Mouse (Mus musculus): ENCODE data around the gene Med22.
A peak's percentile ranks its signal among the peaks of the same experiment; 100 is the strongest.
"Not testable (repeated sequence)": the region's sequence is repeated elsewhere in the genome, so short reads cannot be mapped to it uniquely, and the experiment has no call there.

The Med22 gene

DNA sequence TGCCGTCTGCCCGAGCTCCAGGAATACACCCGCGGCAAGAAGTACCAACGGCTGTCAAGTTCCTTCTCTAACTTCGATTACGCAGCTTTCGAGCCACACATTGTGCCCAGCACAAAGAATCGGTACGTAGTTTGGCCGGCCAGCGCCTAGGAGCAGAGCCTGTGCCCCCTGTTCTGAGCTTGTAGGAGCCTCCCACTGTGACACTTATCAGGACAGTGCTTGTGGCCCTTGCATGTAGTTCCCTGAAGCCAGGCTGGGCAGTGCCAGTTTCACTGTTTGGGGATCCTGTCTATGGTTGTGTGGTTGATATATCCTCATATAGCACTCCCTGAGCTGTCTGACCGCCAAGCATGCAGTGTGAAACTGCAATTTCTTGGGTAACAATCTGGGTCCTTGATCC, 6.3 kb upstream of the Med22 start:
- no peak for DNase-seq (ENCODE audit: low read depth)

DNA sequence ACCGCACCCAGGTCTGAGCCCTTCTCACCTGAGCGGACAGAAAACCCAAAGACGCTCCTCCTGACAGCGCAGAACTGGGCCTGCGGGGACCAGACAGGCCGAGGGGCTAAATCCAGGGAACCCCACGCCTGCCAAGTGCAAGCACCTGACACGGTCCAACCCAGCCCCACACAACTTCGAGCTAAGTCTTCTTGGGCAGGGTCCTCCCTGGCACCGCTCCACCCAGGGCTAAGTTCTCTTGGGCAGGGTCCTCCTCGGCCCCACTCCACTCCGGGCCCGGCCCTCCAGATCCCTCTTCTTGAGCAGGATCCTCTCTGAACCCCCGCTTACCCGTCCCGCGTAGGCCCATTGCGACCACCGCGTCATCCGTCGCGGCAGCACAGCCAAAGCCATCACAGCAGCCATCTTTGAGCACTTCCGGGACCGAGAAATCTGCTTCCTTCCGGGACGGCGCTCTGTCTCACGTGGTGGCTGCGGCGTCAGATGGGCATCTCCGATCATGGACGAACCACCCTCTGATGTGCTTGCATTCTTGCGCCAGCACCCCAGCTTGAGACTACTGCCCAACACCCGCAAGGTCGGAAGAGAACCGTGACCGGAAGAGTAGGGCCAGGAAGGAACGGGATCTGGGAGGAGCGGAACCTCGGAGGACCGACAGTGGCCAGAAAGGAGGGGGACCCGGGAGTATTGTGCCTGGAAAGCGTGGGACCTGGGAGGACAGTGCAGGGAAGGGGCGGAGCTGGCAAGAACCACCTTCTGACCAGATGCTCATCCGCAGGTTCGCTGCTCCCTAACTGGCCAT, 5.7 kb upstream of the Med22 start, which contains the start of the genes Surf2 and Surf1:
Gene Surf2 (plus strand): TSS at position 441 of the 802 bp plus-strand sequence.
Gene Surf1 (minus strand): TSS at position 604 of the 802 bp plus-strand sequence.
- DNase-seq (ENCODE audit: low read depth), result no peak

DNA sequence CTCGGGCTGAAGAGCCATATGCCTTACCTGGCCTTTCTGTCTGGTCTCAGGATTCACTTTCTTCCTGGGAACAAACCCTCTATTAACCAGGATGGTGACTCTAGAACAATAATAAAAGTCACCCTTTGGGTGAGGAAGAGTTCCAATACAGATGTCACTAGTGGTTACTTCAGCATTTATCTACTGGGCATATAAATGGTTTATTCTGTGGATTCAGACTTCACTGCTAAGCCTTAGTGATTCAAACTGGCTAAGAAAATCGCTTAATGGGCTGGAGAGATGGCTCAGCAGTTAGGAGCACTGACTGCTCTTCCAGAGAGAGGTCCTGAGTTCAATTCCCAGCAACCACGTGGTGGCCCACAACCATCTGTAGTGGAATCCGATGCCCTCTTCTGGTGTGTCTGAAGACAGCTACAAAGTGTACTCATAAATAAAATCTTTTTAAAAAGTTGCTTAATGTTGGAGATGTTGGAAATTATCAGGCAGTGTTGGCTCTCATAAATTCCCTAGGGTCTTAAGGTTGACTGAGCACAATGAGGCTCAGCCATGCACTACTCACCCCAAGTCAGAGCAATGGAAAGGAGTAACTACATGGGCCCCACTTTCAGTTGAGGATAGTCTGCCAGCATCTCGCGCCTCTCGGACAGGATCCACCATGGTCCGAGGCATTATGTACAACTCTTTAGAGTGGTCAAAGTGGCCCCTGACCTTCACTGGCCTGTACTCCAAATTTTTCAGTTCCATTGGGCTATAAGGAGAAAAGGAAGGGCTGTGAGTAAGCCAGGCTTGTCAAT, 3.9 kb upstream of the Med22 start:
- DNase-seq (ENCODE audit: low read depth), result no peak

- DNase-seq (ENCODE audit: low read depth), result no peak
Measured at GRCm38 (mm10) chr2:26913416-26914147, 3.1 kb upstream of the Med22 start.

DNA sequence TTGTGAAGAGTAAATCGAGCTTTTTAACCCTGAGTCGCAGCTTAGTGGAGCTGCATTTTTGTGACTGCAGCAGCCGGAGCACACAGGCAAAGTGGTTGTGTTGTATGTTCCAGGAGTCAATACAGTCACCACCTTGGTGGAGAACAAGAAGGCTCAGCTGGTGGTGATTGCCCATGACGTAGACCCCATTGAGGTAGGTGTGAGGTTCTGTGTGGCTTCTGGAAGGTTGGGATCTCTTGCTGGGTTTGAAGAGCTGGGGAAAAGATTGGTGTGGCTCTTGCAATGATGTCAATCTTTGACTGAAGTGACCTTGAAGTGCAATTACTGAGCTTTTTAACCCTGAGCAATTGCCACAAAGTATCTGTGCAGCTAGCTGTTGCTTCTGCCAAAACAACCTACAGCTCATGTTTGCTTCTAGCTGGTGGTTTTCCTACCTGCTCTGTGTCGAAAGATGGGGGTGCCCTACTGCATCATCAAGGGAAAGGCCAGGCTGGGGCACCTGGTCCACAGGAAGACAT, 1.8 kb upstream of the Med22 start:
- DNase-seq (ENCODE audit: low read depth), result no peak

- no peak for DNase-seq (ENCODE audit: low read depth)
Measured at GRCm38 (mm10) chr2:26910994-26911765, 703 bp upstream of the Med22 start.

DNA sequence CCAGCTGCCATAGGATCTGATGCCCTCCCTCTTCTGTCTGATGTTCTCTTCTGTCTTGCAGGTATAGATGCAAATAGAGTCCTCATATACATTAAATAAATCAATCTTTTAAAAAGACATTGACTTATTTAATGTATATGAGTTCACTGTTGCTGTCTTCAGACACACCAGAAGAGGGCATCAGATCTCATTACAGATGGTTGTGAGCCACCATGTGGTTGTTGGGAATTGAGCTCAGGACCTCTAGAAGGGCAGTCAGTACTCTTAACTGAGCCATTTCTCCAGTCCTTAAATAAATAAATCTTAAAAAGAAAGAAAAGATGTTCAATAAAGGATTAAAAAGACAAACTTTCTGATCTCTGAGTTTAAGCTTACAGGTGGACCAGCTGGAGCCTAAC, 1.1 kb downstream of the Med22 start:
- DNase-seq (ENCODE audit: low read depth), result no peak

DNA sequence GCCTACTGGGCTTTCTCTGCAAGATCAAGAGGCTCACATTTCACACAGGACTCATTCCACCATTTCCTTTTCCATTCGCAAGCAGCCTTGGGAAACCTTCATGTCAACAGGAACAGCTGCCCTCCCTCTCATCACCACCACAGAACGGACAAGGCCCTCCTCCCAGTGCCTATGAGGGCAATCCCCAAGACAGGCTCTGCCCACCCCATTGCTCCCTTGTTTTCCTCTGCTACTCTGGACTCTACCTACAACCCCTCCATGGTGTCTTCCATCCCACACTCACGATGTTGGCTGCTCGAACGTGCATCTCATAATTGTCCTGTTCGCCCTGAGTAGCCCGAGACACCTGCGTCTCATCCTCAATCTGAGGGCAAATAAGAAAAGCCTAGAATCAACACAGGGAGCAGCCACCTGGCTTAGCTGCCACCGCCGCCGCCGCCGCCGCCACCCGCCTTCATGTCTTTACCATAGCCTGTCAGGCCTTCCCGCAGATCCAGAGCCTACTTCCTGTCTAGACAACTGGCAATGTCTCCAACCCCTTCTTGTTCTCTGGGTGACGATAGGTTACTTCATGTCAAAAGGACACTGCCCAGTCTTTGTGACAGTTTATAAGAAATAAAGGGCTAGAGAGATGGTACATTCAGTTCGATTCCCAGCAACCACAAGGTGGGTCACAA, 1.6 kb downstream of the Med22 start:
- no peak for DNase-seq (ENCODE audit: low read depth)

- no peak for DNase-seq (ENCODE audit: low read depth)
Measured at GRCm38 (mm10) chr2:26907109-26907508, 3.4 kb downstream of the Med22 start.

DNA sequence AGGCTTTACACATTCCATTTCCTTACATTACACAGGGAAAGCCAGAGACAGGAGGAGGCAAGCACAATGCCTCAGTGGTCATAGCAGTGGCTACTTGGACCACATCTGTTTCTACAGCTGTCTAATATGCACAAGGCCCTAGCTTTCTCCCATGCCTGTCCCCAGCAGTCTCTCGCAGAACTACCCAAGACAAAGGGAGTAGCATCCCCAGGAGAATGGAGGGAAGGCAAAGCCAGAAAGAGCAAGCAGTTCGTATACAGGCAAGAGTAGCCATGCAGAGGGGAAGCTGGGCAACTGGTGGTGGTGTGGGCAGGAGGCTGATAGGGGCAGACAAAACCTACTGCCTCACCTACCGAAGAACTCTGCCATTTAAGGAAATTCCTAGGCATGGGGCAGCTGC, 4.0 kb downstream of the Med22 start:
- DNase-seq (ENCODE audit: low read depth), result no peak

GRCm38 (mm10) chr2:26905936-26906335, 4.5 kb downstream of the Med22 start:
- no peak for DNase-seq (ENCODE audit: low read depth)

DNA sequence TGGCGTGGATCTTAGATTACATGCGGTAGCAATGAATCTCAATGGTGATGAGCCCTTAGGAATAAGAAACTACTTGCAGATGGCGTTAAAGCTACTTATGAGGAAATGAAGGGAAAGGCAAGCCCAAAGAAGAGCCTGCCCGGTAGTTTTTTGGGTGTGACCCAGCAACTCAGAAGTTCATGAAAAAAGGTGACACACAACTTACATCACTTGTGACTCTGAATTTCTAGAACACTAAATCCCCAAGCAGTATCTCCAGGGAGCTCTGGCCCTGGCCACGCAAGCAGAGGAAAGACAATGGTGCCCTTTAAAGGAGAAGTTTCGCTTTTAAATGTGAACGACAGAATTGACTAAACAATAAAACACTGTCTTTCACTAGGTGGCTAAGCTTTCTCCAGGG, 7.2 kb downstream of the Med22 start:
- DNase-seq (ENCODE audit: low read depth), result no peak

- DNase-seq (ENCODE audit: low read depth), result peak; percentile 93
Measured at GRCm38 (mm10) chr2:26902467-26903220, 7.8 kb downstream of the Med22 start, which contains the start of gene Surf6. TSS of gene Surf6 (minus strand) at chr2:26902879.

DNA sequence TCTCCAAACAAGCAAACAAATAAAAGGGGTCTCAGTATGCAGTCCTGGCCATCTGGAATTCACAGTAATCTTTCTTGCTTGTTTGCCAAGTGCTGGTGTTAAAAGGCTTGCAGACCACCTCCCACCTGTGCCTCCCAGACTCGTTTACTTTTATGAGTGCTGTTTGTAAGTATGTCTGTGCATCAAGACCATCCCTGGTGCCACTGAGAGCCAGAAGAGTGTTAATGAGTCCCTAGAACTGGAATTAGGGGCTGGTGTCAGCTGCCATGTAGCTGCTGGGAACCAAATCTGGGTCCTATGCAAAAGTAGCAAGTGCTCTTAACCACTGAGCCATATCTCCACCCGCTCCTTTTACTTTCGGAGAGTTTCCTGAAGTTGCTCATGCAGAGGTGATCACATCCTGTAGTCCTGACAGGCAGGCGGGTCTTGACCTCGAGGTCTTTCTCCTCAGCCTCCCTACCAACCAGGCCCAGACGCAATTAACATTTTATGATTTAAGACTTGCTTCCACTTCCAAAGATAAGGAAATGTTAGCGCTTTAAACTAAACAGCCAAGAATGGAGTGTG, 8.6 kb downstream of the Med22 start:
- no peak for DNase-seq (ENCODE audit: low read depth)

- DNase-seq (ENCODE audit: low read depth), result no peak
Measured at GRCm38 (mm10) chr2:26900731-26901130, 9.7 kb downstream of the Med22 start.

DNA sequence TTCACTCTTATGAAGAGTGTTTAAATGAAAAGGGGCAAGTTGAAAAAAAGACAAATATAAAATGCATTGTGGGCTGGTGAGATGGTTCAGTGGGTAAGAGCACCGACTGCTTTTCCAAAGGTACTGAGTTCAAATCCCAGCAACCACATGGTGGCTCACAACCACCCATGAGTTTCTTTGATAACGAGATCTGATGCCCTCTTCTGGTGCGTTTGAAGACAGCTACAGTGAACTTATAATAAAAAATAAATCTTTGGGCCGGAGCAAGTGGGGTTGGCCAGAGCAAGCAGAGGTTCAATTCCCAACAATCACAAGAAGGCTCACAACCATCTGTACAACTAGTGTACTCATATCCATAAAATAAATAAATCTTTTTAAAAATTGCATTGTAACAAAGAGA, 14.6 kb downstream of the Med22 start:
- DNase-seq (ENCODE audit: low read depth), result no peak

GRCm38 (mm10) chr2:26886170-26886569, 24.3 kb downstream of the Med22 start:
- not testable (repeated sequence) for DNase-seq (ENCODE audit: low read depth)

DNA sequence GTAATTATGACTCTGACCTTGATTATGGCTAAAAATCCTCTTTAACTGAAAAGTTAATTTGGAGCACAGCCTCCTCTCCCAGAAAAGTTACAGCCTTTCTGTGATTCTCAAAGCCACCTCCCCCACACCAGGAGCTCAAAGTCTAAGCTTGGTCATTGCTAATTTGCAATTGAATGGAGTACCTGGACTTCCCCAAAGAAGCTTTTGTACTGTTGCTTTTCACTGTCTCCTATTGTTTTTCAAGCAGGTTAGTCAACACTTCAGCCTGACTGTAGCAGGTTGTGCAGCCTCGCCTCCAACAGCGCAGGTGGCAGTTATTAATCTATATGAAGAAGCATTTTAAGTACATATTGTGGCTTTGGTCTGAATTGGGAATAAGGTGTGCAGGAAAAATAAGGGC, 24.9 kb downstream of the Med22 start:
- DNase-seq (ENCODE audit: low read depth), result not testable (repeated sequence)

GRCm38 (mm10) chr2:26878571-26878970, 31.9 kb downstream of the Med22 start:
- DNase-seq (ENCODE audit: low read depth), result no peak

GRCm38 (mm10) chr2:26870666-26871065, 39.8 kb downstream of the Med22 start:
- no peak for DNase-seq (ENCODE audit: low read depth)
